Mouse (Mus musculus) fat pad, adult 2 months (tissue): Measurements from ENCODE around the gene Pkn2.

Source experiments
- DNase-seq: peaks from one replicate; pipeline ENCODE4 v3.0.0-alpha.2; 2011; ENCODE audit warnings: low read depth, low spot score; ENCODE audit errors: extremely low read depth

The Pkn2 gene

DNA sequence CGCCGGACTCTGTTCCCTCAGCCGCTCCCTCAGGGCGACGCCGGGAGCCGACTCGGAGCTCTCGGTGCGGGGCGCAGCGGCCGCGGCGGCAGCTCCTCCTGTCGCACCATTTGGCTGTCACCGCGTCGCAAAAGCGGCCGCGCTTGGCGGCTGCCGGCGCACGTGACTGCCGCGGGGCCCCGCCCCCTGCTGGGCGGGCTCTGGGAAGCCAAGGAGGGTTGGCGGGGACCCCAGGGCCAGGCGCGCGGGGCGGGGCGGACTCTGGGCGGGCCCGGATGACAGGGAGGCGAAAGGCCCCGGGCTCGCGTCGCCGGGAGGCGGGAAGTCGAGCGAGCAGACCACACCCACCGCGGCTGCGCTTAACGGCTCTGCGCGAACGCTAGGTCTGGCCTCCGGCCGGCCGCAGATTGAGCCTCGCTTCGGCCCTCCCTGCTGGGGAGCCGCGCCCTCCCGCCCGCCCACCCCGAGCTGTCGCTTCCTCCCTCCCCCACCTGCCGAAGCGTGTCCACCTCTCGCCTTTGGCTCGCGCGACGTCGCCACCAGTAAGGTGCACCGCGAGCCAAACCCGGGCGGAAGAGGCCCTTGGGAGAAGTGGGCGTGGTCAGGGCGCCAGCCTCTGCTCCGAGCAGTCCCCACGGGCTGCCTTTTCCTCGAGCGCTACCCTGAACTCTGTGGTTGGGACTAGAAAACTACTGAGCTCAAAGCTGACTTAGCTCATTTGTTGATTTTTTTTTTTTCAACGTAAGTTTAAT lies at the start of gene Pkn2:
TSS of gene Pkn2 (minus strand) at position 133 of the 752 bp plus-strand sequence.
- peak; percentile 36 for DNase-seq

DNA sequence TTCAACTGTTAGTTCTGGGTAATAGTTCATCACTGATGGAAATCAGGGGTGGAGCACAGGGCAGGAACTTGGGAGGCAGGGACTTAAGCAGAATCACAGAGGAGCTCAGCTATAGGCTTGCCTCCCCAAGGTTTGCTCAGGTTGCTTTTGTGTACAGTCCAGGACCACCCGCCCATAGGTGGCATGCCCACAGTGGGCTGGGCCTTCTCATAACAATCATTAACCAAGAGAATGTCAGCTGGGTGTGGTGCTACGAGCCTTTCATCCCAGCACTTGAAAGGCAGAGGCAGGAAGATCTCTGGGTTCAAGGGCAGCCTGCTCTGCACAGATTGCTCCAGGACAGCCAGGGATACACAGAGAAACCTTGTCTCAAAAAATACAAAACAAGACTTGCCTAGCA lies 48.1 kb upstream of the Pkn2 start:
- no peak for DNase-seq

DNA sequence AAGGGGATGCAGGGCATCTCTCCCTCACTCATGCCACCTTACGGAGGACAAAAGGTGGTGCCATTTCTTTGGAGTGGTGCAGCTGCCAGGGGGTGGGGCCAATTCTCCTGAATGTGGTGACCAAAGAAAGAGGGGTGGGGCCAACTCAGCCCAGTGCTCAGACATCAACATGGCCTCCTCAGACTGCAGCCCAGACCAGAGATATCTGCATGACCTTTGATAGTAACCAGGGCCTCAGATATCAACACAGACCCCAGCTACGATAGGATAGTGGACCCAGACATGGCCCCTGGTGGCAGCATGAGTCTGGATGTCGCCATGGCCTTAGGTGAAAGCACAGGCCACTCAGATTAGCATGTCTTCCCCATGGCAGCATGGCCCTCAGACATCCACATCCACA lies 45.5 kb upstream of the Pkn2 start:
- DNase-seq: no peak

DNA sequence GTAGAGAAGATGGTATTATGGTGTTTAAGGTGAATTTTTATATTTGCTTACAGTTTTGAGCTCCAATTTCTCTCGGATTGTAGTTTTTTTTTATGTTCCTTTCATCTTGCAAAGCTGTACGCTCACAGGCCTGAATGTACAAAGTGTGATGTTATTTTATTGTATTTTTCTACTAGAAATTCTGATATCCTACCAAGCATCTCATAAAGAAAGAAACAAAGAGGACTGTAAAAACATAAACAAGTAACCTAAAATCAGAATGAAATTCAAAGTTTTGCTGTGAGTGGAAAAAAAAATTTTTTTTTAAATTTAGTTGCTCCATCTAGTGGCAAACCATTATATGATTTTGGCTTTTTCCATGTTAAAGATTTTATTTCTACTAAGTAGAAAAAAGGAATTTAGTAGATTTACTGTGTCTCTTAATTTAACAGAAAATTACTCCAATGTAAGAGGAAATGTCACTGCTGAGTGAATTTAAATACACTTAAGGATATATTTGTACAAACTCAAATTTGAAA lies 43.1 kb upstream of the Pkn2 start:
- DNase-seq: no peak

DNA sequence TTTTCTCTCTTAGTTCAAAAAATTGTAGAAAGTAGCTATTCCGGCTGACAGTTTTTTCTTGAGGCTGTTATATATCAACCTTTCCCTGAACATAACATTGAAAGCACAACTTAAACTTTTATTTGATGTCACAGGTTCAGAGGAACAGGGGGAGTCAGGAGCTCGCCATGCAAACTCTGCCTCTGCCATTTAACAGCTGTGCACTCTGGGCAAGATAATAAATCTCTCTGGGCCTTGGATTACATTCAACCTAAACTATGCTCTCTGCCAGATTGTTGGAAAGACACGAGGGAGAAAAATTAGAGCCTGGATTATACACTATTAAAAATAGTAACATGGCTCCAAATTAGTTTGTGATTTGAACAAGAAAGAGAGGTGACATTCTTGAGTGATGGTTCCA lies 37.3 kb upstream of the Pkn2 start:
- no peak for DNase-seq

DNA sequence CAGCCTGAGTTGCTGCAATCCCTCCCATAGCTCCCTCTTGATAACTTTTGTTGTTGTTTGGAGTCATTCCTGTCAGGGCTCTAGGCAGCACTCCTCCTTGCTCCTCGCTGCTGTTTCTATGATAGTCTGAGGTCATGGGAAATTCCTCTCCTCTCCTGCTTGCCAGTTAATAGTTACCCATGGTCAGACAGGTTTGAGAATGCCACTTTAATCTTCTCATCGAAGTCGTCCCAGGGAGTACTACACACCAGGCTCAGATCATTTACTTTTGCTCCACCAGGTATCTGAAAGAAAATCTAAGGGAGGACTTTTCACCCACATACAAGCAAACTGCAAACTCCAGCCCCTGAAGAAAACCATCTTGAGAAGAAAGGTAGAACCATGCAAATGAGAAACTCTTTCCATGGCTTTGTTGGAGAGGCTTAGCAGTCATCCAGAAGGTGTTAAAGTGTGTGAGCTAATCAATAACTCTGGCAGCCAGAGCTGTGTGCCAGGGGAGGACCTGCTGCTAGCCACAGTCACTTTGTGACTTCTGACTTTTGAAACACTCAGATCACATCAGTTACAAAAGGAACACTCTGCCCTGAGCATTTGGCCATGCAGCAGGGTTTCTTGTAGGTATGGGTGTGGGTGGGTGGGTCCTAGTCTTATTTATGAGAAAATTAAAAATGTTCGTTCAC lies 36.1 kb upstream of the Pkn2 start:
- no peak for DNase-seq

DNA sequence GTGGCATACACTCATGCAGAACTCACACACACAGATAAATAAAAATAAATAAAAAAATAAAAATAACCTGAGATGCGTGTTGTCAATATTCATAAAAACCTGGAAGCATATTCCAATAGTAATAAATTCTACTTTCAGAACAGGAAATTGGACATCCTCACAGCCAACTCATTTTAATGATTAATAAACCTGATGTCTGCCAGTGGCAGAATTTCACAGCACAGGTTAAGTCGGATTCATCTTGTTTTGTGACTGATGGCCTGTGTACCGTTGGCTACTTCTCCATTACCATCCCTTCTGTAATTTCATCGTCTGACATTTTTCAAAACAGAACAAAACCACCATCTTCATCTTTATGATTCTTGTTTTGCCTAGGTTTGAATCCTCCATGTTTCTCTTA lies 35.4 kb upstream of the Pkn2 start:
- no peak for DNase-seq

DNA sequence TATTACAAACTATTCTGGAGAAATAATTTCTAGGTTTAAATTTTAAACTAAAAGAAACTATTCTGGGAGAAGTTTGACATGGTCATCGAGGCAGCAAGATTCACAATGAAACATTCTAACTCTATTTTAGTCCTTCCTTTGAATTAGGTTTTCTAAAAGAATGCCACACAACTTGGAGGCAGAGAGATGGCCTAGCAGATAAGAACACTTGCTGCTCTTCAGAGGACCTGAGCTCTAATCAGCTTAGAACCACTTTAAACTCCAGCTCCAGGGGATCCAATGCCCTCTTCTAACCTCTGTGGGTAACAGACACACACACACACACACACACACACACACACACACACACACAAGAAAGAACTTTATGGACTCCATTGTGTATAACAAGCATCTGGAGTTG lies 31.5 kb upstream of the Pkn2 start:
- DNase-seq: no peak

DNA sequence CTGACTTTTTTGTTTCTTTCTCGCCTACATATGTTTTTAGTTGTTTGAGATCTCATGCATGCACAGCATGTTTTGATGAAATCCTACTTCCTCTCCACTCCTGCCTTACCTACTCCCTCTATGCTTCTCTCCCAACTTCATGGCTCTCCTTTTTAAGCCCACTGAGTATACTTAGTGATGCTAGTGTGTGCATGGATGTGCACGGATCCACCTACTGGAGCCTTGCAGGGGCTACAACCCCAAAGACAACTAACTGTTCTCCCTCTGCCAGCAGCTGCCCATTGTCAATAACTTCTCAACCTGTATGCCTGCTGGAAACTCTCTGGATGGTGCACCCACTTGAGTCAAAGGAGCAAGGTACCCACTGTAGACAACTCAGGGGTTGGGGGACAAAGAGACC lies 17.9 kb upstream of the Pkn2 start:
- no peak for DNase-seq

DNA sequence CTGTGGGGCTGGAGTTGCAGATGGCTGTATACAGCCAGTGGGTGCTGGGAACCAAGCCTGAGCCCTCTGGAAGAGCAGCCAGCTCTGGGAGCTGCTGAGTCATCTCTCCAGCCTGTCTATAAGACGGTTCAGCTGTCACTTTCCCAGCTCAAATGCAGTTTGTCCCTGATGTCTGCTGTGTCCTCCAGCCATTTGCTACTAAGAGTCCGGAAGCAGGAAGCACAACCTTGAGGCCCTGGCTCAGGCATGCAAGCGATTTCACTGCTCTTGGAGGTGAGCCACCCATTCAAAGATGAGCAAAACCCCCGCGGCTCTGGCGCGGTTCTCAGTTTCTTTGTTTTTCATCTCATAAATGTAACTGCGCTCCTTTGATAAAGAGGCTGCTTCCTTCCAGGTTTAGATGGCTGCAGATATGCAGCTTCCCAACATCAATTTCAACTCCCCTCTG lies 17.2 kb upstream of the Pkn2 start:
- DNase-seq: no peak

DNA sequence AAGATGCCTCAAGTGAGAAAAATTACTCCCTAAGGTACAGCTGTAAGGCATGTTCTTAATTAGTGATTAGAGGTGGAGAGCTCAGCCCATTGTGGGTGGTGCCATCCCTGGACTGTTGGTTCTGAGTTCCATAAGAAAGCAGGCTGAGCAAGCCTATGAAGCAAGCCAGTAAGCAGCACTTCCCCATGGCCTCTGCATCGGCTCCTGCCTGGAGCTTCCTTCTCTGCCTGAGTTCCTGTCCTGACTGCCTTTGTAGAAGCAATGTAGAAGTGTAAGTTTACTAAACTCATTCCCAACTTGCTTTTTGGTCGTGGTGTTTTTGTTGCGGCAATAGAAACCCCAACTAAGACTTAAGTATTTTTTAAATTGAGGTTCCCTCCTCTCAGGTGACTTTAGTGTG lies 8.6 kb upstream of the Pkn2 start:
- no peak for DNase-seq

DNA sequence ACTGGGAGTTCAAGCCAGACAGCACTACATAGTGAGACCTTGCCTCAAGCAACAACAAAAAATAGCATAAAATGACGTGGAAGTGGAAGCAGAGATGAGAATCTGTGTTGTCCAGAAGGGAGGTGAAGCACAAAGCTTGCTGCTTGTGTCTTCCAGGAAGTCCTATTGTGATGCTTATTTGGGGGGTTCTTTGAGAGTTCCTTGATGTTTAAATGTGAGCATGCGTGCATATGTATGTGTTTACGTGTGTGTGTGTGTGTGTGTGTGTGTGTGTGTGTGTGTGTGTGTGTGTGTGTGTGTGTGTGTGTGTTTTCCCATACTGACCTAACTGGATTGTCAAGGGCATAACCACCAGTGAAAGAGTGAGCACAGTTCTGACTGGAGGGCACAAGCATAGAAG lies 5.2 kb upstream of the Pkn2 start:
- DNase-seq: no peak

DNA sequence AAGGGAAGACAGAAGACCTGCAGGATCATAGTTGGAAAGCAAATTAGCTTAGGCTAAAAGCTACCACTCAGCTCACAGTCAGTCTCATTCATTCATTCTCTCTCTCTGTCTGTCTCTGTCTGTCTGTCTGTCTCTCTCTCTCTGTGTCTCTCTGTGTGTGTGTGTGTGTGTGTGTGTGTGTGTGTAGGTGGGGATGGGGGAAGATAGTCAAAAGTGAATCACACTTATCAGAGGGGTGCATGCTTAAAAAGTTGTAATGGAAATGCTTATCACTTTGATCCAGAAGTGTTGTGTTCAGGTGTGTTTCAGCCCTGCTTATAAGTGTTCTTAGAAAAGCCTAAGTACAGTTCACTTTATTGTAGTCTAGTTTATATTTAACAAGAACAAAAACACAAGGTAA lies 2.8 kb upstream of the Pkn2 start:
- DNase-seq: no peak

DNA sequence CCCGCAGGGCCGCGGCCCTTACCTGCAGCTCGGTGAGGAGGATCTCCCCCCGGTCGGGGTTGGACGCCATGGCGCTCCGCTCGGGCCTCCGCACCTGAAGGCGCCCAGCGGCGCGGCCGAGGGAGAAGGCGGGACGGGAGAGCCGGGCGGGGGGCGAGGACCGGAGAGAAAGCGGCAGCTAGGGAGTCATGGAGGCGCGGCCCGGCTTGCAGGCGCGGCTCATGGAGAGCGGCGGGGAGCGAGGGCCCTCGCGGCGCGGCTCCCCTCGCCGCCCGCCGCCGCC lies 274 bp downstream of the Pkn2 start:
- no peak for DNase-seq

DNA sequence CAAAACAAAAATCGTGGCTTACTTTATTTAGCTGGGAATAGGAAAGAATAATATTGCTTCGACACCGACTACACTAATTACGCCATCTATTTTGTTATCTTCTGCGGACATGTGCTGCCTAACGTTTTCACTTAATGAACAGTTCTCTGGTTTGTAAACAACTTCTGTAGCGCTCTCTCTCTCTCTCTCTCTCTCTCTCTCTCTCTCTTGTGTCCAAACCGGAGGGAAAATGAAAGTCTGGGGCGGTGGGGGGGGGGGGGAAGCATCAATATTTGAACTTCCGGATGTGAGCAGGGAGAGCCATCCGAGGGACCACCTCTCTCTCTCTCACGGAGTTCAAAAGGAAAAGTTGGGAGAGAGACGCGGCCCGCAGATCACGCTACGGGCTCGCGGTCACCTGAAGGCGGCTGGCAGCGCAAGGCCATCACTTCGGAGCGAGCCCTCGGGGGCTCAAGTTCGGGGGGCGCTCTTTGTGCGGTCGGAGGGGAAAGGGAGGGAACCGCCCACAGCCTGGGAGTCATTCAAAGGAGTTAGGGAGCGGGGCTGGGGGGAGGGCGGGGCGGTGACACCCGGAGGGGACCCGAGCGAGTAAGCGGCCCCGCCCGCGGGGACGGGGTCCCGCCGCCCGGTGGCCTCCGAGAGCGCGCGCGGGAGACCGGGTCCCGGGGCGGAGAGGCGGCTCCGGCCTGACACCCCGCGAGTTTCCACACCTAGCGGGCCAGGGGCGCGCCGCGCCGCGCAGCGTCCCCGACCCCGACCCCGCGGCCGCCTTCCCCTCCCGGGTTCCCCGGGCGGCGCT lies 815 bp downstream of the Pkn2 start:
- DNase-seq: no peak

DNA sequence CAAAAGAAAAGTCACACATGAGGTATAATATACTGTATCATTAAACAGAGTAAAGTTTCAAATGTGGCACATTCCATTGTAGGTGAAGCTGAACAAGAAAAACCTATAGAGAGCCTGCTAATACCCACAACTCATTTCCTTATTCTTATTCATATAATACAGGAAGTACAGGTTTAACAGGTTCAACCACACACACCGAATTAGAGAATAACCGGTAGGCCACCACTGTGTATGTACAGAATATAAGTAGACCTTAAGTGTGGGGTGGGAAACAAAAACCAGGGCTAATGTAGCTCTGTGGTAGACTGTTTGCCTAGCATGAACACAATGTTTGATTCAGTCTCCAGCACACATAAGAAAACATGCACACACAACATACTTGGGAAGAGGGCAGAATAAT lies 18.6 kb downstream of the Pkn2 start:
- DNase-seq: no peak

DNA sequence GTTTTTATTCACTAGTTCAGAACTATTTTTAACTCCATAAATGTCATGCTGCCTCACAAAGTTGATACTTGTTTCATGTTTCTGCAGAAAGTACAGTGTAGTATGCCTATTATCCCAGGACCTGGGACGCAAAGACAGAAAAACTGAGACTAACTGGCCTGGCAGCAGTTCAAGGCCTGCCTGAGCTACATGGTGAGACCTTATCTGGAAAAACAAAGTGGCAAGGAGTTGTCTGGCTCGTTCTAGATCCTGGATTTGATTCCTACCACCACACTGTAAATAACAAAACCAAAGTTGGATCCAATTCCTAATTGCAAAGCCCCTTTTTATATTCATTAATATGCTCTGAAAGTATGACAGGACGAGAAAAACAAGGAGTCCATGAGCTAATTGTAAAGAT lies 25.0 kb downstream of the Pkn2 start:
- no peak for DNase-seq

DNA sequence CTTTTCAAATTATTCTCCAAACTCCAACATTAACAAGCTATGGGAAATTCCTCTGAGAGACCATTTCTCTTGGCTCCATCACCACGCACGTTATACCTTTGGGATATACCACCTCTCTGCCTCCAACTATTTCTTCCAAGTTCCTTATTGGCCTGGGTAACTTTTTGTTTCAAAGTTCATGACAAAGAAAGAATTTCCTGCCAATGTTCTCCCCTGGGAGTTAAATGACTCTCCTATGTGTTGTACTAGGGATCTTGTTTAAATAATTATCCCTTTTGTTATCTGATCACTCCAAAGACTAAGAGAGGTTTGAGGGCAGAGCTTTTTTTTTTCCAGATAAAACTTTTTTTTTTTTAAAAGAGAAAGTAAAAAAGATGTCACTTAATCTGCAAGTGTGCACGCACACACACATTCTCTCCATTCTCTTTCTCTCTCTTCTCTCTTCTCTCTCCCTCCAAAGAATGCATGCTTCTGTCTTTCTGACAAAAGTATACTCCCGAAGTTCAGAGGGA lies 25.8 kb downstream of the Pkn2 start:
- no peak for DNase-seq

DNA sequence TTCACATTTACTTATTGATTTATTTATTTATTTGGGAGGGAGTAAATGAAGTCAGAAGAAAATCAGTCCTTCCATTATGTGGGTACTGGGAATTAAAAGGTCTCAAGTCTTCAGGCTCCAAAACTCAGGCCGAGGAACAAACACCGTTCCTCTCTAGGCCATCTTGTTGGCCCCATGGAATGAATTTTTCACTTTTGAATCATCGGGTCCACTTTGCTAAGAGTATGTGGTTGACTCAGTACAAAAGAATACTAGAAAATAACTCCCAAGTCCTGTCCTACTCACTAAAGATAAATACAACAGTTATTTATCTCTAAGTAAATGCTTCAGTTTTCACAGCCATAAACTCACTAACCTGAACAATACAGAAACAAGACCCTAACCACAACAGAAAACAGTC lies 28.9 kb downstream of the Pkn2 start:
- no peak for DNase-seq

DNA sequence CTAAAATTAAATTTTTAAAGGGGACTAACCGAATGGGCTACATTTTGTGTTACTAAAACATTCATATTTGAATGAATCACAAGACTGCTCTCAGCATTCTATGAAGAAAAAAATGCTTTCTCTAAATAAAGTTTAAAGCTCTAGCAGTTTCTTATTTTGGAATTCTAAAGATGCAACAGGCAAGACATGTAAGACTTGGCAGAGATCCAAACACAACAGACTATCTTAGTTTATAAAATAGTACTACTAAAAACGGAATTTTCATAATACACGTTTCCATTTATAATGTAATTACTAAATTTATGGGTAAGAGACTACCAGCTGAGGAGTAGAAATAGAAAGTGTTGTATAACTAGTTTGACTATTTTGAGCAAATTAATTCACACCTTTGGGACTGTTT lies 30.2 kb downstream of the Pkn2 start:
- DNase-seq: no peak

DNA sequence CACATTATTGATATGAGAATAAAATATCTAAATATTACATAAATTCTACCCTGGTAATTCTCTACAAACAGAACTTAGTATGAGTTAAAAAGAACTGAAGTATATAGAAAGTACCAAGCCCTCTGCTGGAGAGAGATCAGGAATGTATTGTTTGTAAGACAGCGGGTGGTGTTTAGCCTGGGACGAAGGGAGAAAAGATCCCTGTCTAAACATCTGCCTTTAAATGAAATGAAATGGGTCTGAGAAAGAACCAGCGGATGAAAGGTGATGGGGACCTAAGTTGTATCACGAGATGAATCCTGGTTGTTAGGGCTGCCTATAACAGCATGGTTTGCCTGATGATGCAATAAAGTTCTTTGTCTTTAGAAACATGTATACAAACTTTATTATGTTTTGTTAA lies 41.8 kb downstream of the Pkn2 start:
- DNase-seq: no peak

DNA sequence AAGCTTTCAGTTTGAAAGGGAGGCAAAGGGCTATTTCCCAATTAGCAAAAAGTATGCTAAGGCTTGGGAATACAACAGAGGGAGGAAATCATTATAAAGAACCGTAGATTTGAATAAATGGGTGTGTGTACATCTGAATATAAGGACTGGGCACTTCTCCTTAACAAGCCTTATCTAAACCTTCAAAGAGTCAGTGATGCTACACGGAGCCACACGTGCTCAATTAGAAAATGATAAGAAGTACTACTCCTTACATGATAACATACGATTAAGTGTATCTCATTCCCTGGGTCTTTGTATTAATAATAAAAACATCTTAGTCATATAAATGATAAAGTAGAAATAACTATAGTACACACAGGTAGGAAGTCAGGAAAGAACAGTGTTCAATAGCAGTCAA lies 47.0 kb downstream of the Pkn2 start:
- DNase-seq: no peak
